Mouse (Mus musculus): ENCODE data around the gene Rsbn1l. TPM values are rescaled to one million over a fixed set of nuclear protein-coding genes. Genes with fewer than 3 reads are reported as not detected.

The Rsbn1l gene
- polyA plus RNA-seq, 1 experiment: 2.2 TPM

GRCm38 (mm10) chr5:20990062-20990809, 34.0 kb upstream of the Rsbn1l start:
- Histone ChIP-seq H3ac (ENCODE audit: control insufficient read depth, insufficient read length) (no peak overlapping the region), H3K79me2 (ENCODE audit: control insufficient read depth, insufficient read depth) (no peaks in the 10 kb centered on the region), H3K36me3 (ENCODE audit: control insufficient read depth, insufficient read depth) (peaks cover 70% of the 10 kb centered on the region), H3K27me3 (ENCODE audit: control insufficient read depth, insufficient read depth, insufficient read length) (no peaks in the 10 kb centered on the region), H3K4me2 (ENCODE audit: low read depth) (no peak overlapping the region), H3K4me3 (no peak overlapping the region)
- TF ChIP-seq USF1 (IDR thresholded peaks at IDR 0.05; ENCODE audit: low read depth): no peak
- no peak for TF ChIP-seq REST (IDR thresholded peaks at IDR 0.05; ENCODE audit: insufficient read depth, insufficient read length)
- TF ChIP-seq TCF3 (IDR thresholded peaks at IDR 0.05; ENCODE audit: insufficient read length, low read depth): no peak

GRCm38 (mm10) chr5:20986271-20986670, 30.1 kb upstream of the Rsbn1l start:
- H3K79me2 ChIP-seq (ENCODE audit: control insufficient read depth, insufficient read depth): no peaks in the 10 kb centered on the region
- peaks cover 48% of the 10 kb centered on the region for H3K36me3 ChIP-seq (ENCODE audit: control insufficient read depth, insufficient read depth)
- no peak overlapping the region for H3ac ChIP-seq (ENCODE audit: control insufficient read depth, insufficient read length)
- TF ChIP-seq USF1 (IDR thresholded peaks at IDR 0.05; ENCODE audit: low read depth): no peak
- TF ChIP-seq SRF (IDR thresholded peaks at IDR 0.05; ENCODE audit: control insufficient read depth, insufficient read length, low read depth): no peak
- no peak for TF ChIP-seq TCF12 (IDR thresholded peaks at IDR 0.05; ENCODE audit: insufficient read depth, poor library complexity, severe bottlenecking)
- no peak for TF ChIP-seq CEBPB (IDR thresholded peaks at IDR 0.05; ENCODE audit: insufficient read depth, poor library complexity, severe bottlenecking)
- no peaks in the 10 kb centered on the region for H3K27me3 ChIP-seq (ENCODE audit: control insufficient read depth, insufficient read depth, insufficient read length)
- no peak overlapping the region for H3K4me3 ChIP-seq
- no peak overlapping the region for H3K4me2 ChIP-seq (ENCODE audit: low read depth)

- Histone ChIP-seq H3K27me3 (ENCODE audit: control insufficient read depth, insufficient read depth, insufficient read length) (no peaks in the 10 kb centered on the region), H3ac (ENCODE audit: control insufficient read depth, insufficient read length) (no peak overlapping the region), H3K36me3 (ENCODE audit: control insufficient read depth, insufficient read depth) (peaks cover 27% of the 10 kb centered on the region), H3K4me3 (no peak overlapping the region), H3K79me2 (ENCODE audit: control insufficient read depth, insufficient read depth) (no peaks in the 10 kb centered on the region), H3K4me2 (ENCODE audit: low read depth) (no peak overlapping the region)
- TF ChIP-seq TCF12 (IDR thresholded peaks at IDR 0.05; ENCODE audit: insufficient read depth, poor library complexity, severe bottlenecking) (no peak), MYOG (IDR thresholded peaks at IDR 0.05; ENCODE audit: control insufficient read depth in 1 of 3, insufficient read depth in 1 of 3, insufficient read length in 2 of 3, low read depth in 2 of 3) (no peak)
Measured at GRCm38 (mm10) chr5:20983505-20983904, 27.3 kb upstream of the Rsbn1l start.

GRCm38 (mm10) chr5:20974690-20975089, 18.5 kb upstream of the Rsbn1l start:
- no peaks in the 10 kb centered on the region for H3K36me3 ChIP-seq (ENCODE audit: control insufficient read depth, insufficient read depth)
- H3K4me3 ChIP-seq: no peak overlapping the region
- no peak for TF ChIP-seq MYOG (IDR thresholded peaks at IDR 0.05; ENCODE audit: control insufficient read depth in 1 of 3, insufficient read depth in 1 of 3, insufficient read length in 2 of 3, low read depth in 2 of 3)
- TF ChIP-seq POLR2AphosphoS2 (IDR thresholded peaks at IDR 0.05; ENCODE audit: insufficient read length, low read depth): no peak
- TF ChIP-seq CEBPB (IDR thresholded peaks at IDR 0.05; ENCODE audit: insufficient read depth, poor library complexity, severe bottlenecking): no peak
- no peak for TF ChIP-seq USF1 (IDR thresholded peaks at IDR 0.05; ENCODE audit: low read depth)
- no peak for TF ChIP-seq REST (IDR thresholded peaks at IDR 0.05; ENCODE audit: insufficient read depth, insufficient read length)
- no peak for TF ChIP-seq E2F4 (IDR thresholded peaks at IDR 0.05; ENCODE audit: insufficient read depth)
- no peak for TF ChIP-seq MYOD1 (IDR thresholded peaks at IDR 0.05; ENCODE audit: control insufficient read depth in 1 of 3, insufficient read length in 2 of 3, low read depth in 2 of 3)
- no peak for TF ChIP-seq POLR2A (IDR thresholded peaks at IDR 0.05; ENCODE audit: insufficient read length, low read depth)
- no peak for TF ChIP-seq TCF3 (IDR thresholded peaks at IDR 0.05; ENCODE audit: insufficient read length, low read depth)
- TF ChIP-seq SRF (IDR thresholded peaks at IDR 0.05; ENCODE audit: control insufficient read depth, insufficient read length, low read depth): no peak
- TF ChIP-seq TCF12 (IDR thresholded peaks at IDR 0.05; ENCODE audit: insufficient read depth, poor library complexity, severe bottlenecking): no peak
- TF ChIP-seq MAX (IDR thresholded peaks at IDR 0.05; ENCODE audit: low read depth): no peak
- H3K27me3 ChIP-seq (ENCODE audit: control insufficient read depth, insufficient read depth, insufficient read length): no peaks in the 10 kb centered on the region
- no peak overlapping the region for H3K4me2 ChIP-seq (ENCODE audit: low read depth)
- H3K79me2 ChIP-seq (ENCODE audit: control insufficient read depth, insufficient read depth): no peaks in the 10 kb centered on the region
- H3ac ChIP-seq (ENCODE audit: control insufficient read depth, insufficient read length): no peak overlapping the region

GRCm38 (mm10) chr5:20973999-20974398, 17.8 kb upstream of the Rsbn1l start:
- Histone ChIP-seq H3K27me3 (ENCODE audit: control insufficient read depth, insufficient read depth, insufficient read length) (no peaks in the 10 kb centered on the region), H3K36me3 (ENCODE audit: control insufficient read depth, insufficient read depth) (no peaks in the 10 kb centered on the region), H3K4me2 (ENCODE audit: low read depth) (no peak overlapping the region), H3ac (ENCODE audit: control insufficient read depth, insufficient read length) (no peak overlapping the region), H3K79me2 (ENCODE audit: control insufficient read depth, insufficient read depth) (no peaks in the 10 kb centered on the region), H3K4me3 (no peak overlapping the region)
- no peak for TF ChIP-seq MAX (IDR thresholded peaks at IDR 0.05; ENCODE audit: low read depth)
- TF ChIP-seq E2F4 (IDR thresholded peaks at IDR 0.05; ENCODE audit: insufficient read depth): no peak
- TF ChIP-seq SRF (IDR thresholded peaks at IDR 0.05; ENCODE audit: control insufficient read depth, insufficient read length, low read depth): no peak

- TF ChIP-seq MYOG (IDR thresholded peaks at IDR 0.05; ENCODE audit: control insufficient read depth in 1 of 3, insufficient read depth in 1 of 3, insufficient read length in 2 of 3, low read depth in 2 of 3) (no peak), POLR2A (IDR thresholded peaks at IDR 0.05; ENCODE audit: insufficient read length, low read depth) (no peak), MAX (IDR thresholded peaks at IDR 0.05; ENCODE audit: low read depth) (no peak), TCF3 (IDR thresholded peaks at IDR 0.05; ENCODE audit: insufficient read length, low read depth) (no peak), SRF (IDR thresholded peaks at IDR 0.05; ENCODE audit: control insufficient read depth, insufficient read length, low read depth) (no peak), POLR2AphosphoS2 (IDR thresholded peaks at IDR 0.05; ENCODE audit: insufficient read length, low read depth) (no peak), CEBPB (IDR thresholded peaks at IDR 0.05; ENCODE audit: insufficient read depth, poor library complexity, severe bottlenecking) (no peak), TCF12 (IDR thresholded peaks at IDR 0.05; ENCODE audit: insufficient read depth, poor library complexity, severe bottlenecking) (no peak), E2F4 (IDR thresholded peaks at IDR 0.05; ENCODE audit: insufficient read depth) (no peak), REST (IDR thresholded peaks at IDR 0.05; ENCODE audit: insufficient read depth, insufficient read length) (no peak), USF1 (IDR thresholded peaks at IDR 0.05; ENCODE audit: low read depth) (no peak), MYOD1 (IDR thresholded peaks at IDR 0.05; ENCODE audit: control insufficient read depth in 1 of 3, insufficient read length in 2 of 3, low read depth in 2 of 3) (no peak)
- no peak overlapping the region for H3K4me3 ChIP-seq
- H3K79me2 ChIP-seq (ENCODE audit: control insufficient read depth, insufficient read depth): no peaks in the 10 kb centered on the region
- H3K36me3 ChIP-seq (ENCODE audit: control insufficient read depth, insufficient read depth): no peaks in the 10 kb centered on the region
- H3K4me2 ChIP-seq (ENCODE audit: low read depth): no peak overlapping the region
- H3K27me3 ChIP-seq (ENCODE audit: control insufficient read depth, insufficient read depth, insufficient read length): no peaks in the 10 kb centered on the region
- H3ac ChIP-seq (ENCODE audit: control insufficient read depth, insufficient read length): no peak overlapping the region
Measured at GRCm38 (mm10) chr5:20973069-20973468, 16.9 kb upstream of the Rsbn1l start.

Measured in myocyte (in vitro differentiated cells).